Mouse (Mus musculus): Measurements from ENCODE around the gene Stk33. TPM values are rescaled to one million over a fixed set of nuclear protein-coding genes. Genes with fewer than 3 reads are reported as not detected.

Gene Stk33
- not detected for polyA plus RNA-seq (2017; shearing (Covaris generic))

GRCm38 (mm10) chr7:109438781-109439591, at the start of gene Stk33:
TSS of gene Stk33 (minus strand) at chr7:109439081.

Other genes starting within 250 kb of the Stk33 start
- gene Trim66, start 69.1 kb upstream of the Stk33 start, polyA plus RNA-seq (2017; shearing (Covaris generic)) = 0.02 TPM
- 125 TPM for gene Rpl27a, start 80.1 kb upstream of the Stk33 start, polyA plus RNA-seq (2017; shearing (Covaris generic))